Mouse (Mus musculus) embryonic facial prominence, embryonic 15.5 days (tissue): ENCODE data around the gene Cachd1. TPM values are rescaled to one million over a fixed set of nuclear protein-coding genes. Genes with fewer than 3 reads are reported as not detected.
A peak's percentile ranks its signal among the peaks of the same experiment; 100 is the strongest.

ENCODE experiments used
- ATAC-seq: fragments of 200-750 bp; cut with Nextera tagmentation; 2 replicates; pipeline ENCODE4 v1.8.0; 2017; ENCODE audit warnings: low read depth, moderate TSS enrichment; ENCODE audit not compliant: insufficient number of reproducible peaks, low FRiP score, low TSS enrichment
- H3K27ac ChIP-seq: fragments of 300-500 bp; sonication (generic); replicated peaks from 2 replicates; pipeline ENCODE4 v1.5.1; 2015; ENCODE audit warnings: mild to moderate bottlenecking, inconsistent platforms
- H3K27me3 ChIP-seq: fragments of 300-500 bp; sonication (generic); 2 replicates; pipeline ENCODE4 v1.6.1; 2015; ENCODE audit warnings: inconsistent platforms
- H3K36me3 ChIP-seq: fragments of 300-500 bp; sonication (generic); 2 replicates; pipeline ENCODE4 v1.6.1; 2015; ENCODE audit warnings: mild to moderate bottlenecking, inconsistent platforms
- H3K4me1 ChIP-seq: fragments of 300-500 bp; sonication (generic); 2 replicates; pipeline ENCODE4 v1.6.1; 2015; ENCODE audit warnings: inconsistent platforms
- H3K4me2 ChIP-seq: fragments of 300-500 bp; sonication (generic); replicated peaks from 2 replicates; pipeline ENCODE4 v1.6.1; 2015; ENCODE audit warnings: mild to moderate bottlenecking, inconsistent platforms
- H3K4me3 ChIP-seq: fragments of 300-500 bp; sonication (generic); replicated peaks from 2 replicates; pipeline ENCODE4 v1.5.1; 2015; ENCODE audit warnings: mild to moderate bottlenecking, inconsistent platforms
- H3K9ac ChIP-seq: fragments of 300-500 bp; sonication (generic); 2 replicates; pipeline ENCODE4 v1.6.1; 2015; ENCODE audit warnings: inconsistent platforms
- H3K9me3 ChIP-seq: fragments of 300-500 bp; sonication (generic); replicated peaks from 2 replicates; pipeline ENCODE4 v1.6.1; 2016; ENCODE audit warnings: inconsistent platforms
- WGBS: fragments of 180-500 bp; shearing (Covaris S2); methylation state at CpG from one replicate; pipeline ENCODE4 v1.1.7; 2015; 5-methylcytosine and 5-hydroxymethylcytosine counted together
- polyA plus RNA-seq: library from polyadenylated mRNA; unstranded; fragments of >200 nt; fragmentation: Nextera tagmentation; extraction: Ambion mirVana; gene quantifications from 2 replicates; pipeline ENCODE4 v1.2.1, GENCODE M21; 2015

Gene Cachd1
- polyA plus RNA-seq, 1 experiment from 2014 or later: 34.2 TPM

DNA sequence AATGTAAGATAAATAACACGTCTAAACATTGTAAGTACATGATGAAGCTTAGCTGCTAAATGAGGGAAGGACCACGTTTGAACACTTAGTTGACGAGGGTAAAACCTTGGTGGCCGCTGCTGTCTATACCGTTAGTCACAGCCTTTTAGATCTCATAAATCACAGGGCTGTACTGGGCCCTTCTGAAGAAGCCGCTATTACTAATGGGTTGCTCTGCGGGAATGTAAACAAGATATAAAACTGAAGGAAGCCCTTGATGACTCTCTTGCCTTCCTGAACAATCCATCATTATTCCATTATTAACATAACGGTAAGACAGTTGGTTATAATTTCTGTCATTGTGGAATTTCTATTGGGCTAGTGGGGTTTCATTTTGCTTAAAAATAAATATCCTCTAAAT lies 102.9 kb downstream of the Cachd1 start:
- no peak overlapping the region for H3K4me2 ChIP-seq
- H3K9ac ChIP-seq: no peak overlapping the region
- no peak overlapping the region for H3K4me3 ChIP-seq
- no peaks in the 10 kb centered on the region for H3K9me3 ChIP-seq
- no peak for ATAC-seq
- no peaks in the 10 kb centered on the region for H3K36me3 ChIP-seq
- no peaks in the 10 kb centered on the region for H3K27me3 ChIP-seq
- H3K4me1 ChIP-seq: peaks cover 9% of the 10 kb centered on the region
- no peak overlapping the region for H3K27ac ChIP-seq
- WGBS: 70% methylated on average over 8 of the region's 8 CpGs

- Histone ChIP-seq H3K4me1 (peaks cover 15% of the 10 kb centered on the region), H3K36me3 (no peaks in the 10 kb centered on the region), H3K27me3 (no peaks in the 10 kb centered on the region), H3K9ac (no peak overlapping the region), H3K9me3 (no peaks in the 10 kb centered on the region), H3K4me2 (no peak overlapping the region), H3K27ac (no peak overlapping the region), H3K4me3 (no peak overlapping the region)
- no peak for ATAC-seq
- 29% methylated on average over 4 of the region's 4 CpGs for WGBS
Observed at GRCm38 (mm10) chr4:100880075-100880474, 103.6 kb downstream of the Cachd1 start.

GRCm38 (mm10) chr4:100885793-100886742 lies 109.6 kb downstream of the Cachd1 start:
- Histone ChIP-seq H3K27ac (peak overlapping the region; percentile 86), H3K4me3 (no peak overlapping the region), H3K27me3 (no peaks in the 10 kb centered on the region), H3K36me3 (no peaks in the 10 kb centered on the region), H3K9ac (no peak overlapping the region), H3K9me3 (no peaks in the 10 kb centered on the region), H3K4me2 (peak overlapping the region; percentile 5), H3K4me1 (peaks cover 54% of the 10 kb centered on the region)
- peak; percentile 57; the same call in 1 of the 2 replicates for ATAC-seq
- 9% methylated on average over 19 of the region's 19 CpGs for WGBS

DNA sequence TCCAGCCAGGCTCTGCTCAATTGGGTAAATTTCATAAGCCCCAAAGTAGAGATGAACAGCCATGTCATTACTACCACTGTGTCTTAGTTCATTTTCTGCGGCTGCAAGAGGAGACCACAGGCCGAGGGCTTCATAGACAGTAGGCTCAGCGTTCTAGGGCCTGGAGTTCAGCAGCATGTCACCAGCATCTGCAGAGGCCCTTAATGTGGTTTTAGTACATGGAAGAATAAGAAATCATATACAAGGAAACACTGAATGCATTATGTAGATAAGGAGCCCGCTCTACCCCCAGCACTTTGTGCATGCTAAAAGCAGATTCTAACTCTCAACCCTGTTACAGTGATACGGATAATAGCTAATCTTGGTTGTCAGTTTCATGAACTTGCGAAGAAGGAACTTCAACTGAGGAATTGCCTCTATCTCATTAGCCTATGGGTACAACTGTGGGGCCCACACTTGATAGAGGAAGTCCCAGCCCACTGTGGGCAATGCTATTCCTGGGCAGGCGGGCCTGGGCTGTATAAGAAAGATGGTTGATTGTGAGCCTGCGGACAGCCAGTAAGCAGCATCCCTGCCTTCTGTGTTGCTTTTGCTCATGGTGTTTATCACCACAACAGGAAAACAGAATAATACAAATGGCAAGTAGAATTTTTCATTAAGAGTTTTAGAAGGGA lies 110.4 kb downstream of the Cachd1 start:
- no peaks in the 10 kb centered on the region for H3K9me3 ChIP-seq
- 51% methylated on average over 8 of the region's 8 CpGs for WGBS
- H3K27ac ChIP-seq: peak overlapping the region; percentile 86
- H3K27me3 ChIP-seq: no peaks in the 10 kb centered on the region
- H3K4me3 ChIP-seq: no peak overlapping the region
- H3K4me2 ChIP-seq: no peak overlapping the region
- H3K4me1 ChIP-seq: peaks cover 54% of the 10 kb centered on the region
- ATAC-seq: no peak
- no peaks in the 10 kb centered on the region for H3K36me3 ChIP-seq
- H3K9ac ChIP-seq: no peak overlapping the region

DNA sequence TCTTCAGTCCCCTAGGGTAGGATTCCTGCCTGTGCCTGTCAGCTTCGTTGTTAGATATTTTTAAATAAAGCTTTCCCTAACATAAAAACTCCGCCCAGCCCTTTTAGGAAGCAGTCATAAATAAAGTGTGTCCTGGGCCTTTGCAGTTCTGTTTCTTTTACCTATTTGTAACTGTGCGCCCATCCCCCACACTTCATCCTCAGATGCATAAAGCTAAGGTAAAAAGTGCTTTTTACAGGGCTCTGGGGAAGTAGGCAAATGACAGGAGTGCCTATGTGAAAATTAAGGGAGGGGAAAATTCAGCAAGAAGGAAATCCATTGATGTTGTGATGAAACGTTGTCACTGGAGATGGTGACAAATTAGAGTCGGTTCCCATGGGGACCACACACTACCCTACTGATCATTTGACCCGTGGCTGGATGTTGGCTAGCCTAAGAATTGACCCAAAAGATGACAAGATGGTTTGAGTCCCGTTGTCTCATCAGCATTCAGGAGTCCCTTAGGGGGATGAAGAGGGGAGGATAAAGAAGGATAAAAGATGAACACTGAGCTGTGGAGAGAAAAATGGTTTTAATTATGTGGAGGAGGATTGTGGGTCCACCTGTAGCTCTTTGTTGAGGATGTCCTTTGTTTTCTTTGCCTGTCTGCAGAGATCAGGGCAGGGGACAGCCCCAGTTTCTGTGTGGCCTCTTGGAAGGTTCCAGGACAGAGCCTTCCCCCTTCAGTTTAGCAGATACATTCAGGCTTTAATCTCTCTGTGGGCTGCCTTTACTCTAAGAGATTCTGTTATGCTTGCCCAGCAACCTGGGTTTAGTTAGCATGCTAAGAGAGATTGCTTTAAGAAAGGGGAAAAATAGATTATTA lies 113.9 kb downstream of the Cachd1 start:
- no peak for ATAC-seq
- no peak overlapping the region for H3K4me3 ChIP-seq
- no peak overlapping the region for H3K4me2 ChIP-seq
- H3K9ac ChIP-seq: no peak overlapping the region
- no peaks in the 10 kb centered on the region for H3K36me3 ChIP-seq
- 31% methylated on average over 7 of the region's 7 CpGs for WGBS
- H3K27me3 ChIP-seq: no peaks in the 10 kb centered on the region
- H3K4me1 ChIP-seq: peaks cover 46% of the 10 kb centered on the region
- no peaks in the 10 kb centered on the region for H3K9me3 ChIP-seq
- H3K27ac ChIP-seq: no peak overlapping the region

DNA sequence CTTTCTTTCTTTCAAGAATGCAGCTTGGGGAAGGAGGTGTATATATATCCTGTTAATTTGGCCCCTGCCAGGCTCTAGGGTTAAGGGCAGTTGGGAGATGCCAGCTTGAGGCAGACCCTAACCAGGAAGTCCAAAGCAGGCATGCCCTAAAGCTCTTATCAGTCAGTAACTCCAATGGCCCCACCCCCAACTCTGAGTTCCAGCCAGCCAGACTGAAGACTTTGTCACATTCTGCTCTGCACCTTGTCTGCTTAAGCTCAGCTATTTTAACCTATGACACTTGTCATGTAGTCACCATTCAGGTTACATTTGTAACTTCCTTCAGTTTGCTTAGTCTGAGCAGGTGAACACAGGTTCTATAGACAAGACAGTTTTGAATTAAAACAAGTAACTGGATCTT lies 117.3 kb downstream of the Cachd1 start:
- no peak for ATAC-seq
- H3K9me3 ChIP-seq: no peaks in the 10 kb centered on the region
- peaks cover 18% of the 10 kb centered on the region for H3K4me1 ChIP-seq

DNA sequence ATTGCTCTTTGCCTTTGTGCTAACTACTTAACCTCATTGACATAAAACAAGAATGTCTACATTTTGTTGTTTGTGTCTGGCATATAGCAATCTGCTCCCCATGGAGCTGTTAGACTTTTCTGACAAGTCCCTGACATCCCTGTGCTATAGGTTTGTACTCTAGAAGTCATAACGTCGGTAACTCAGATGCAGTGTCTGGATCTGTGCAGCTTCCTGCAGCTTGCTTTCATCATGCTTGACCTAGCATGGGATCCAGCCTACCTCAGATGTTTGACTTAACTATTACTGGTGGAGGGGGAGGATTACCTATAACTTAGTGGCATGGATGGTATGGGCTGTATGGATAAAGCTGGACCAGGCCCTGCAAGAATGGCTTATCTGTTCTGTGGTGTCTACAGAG lies 117.7 kb downstream of the Cachd1 start:
- H3K9ac ChIP-seq: no peak overlapping the region
- no peak for ATAC-seq
- no peaks in the 10 kb centered on the region for H3K27me3 ChIP-seq
- peaks cover 15% of the 10 kb centered on the region for H3K4me1 ChIP-seq
- peaks cover 10% of the 10 kb centered on the region; the same call in 1 of the 2 replicates for H3K36me3 ChIP-seq
- WGBS: 62% methylated on average over 2 of the region's 2 CpGs
- no peaks in the 10 kb centered on the region for H3K9me3 ChIP-seq
- no peak overlapping the region for H3K27ac ChIP-seq
- no peak overlapping the region for H3K4me2 ChIP-seq
- H3K4me3 ChIP-seq: no peak overlapping the region

More for the DNA sequence above, 117.3 kb downstream of the Cachd1 start:
- peaks cover 6% of the 10 kb centered on the region; the same call in 1 of the 2 replicates for H3K36me3 ChIP-seq
- H3K27me3 ChIP-seq: no peaks in the 10 kb centered on the region
- no peak overlapping the region for H3K27ac ChIP-seq
- H3K4me3 ChIP-seq: no peak overlapping the region
- no peak overlapping the region for H3K9ac ChIP-seq
- H3K4me2 ChIP-seq: no peak overlapping the region

GRCm38 (mm10) chr4:100896260-100897010 lies 120.0 kb downstream of the Cachd1 start:
- no peaks in the 10 kb centered on the region for H3K9me3 ChIP-seq
- H3K4me3 ChIP-seq: no peak overlapping the region
- peaks cover 10% of the 10 kb centered on the region; the same call in 1 of the 2 replicates for H3K36me3 ChIP-seq
- H3K4me2 ChIP-seq: no peak overlapping the region
- no peaks in the 10 kb centered on the region for H3K27me3 ChIP-seq
- no peak overlapping the region for H3K9ac ChIP-seq
- 78% methylated on average over 8 of the region's 8 CpGs for WGBS
- H3K27ac ChIP-seq: no peak overlapping the region
- no peaks in the 10 kb centered on the region; the same call in 1 of the 2 replicates for H3K4me1 ChIP-seq
- no peak for ATAC-seq

DNA sequence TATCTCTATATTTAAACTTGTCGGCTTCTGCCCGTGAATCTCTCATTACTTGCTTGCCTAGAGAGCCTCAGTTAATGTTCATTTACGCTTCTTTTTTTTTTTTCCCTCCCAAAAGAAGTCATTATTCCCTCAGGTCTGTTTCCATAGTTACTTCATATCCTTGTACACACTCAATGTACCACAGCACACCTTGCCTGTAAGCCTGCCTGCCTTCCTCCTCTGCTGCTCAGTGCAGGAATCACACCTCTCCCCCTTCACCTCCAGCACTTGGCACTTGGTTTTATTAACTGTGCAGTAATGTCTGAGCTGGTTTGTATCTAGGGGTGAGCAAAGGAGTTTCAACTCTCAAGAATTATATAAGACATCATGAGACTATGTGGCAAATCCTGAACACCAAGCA lies 121.5 kb downstream of the Cachd1 start:
- H3K27ac ChIP-seq: no peak overlapping the region
- H3K4me3 ChIP-seq: no peak overlapping the region
- peaks cover 10% of the 10 kb centered on the region; the same call in 1 of the 2 replicates for H3K36me3 ChIP-seq
- no peak overlapping the region for H3K9ac ChIP-seq
- H3K9me3 ChIP-seq: no peaks in the 10 kb centered on the region
- H3K4me2 ChIP-seq: no peak overlapping the region
- no peaks in the 10 kb centered on the region for H3K27me3 ChIP-seq
- 88% methylated on average over 3 of the region's 3 CpGs for WGBS
- no peaks in the 10 kb centered on the region; the same call in 1 of the 2 replicates for H3K4me1 ChIP-seq
- ATAC-seq: no peak

GRCm38 (mm10) chr4:100909694-100910340 lies 133.3 kb downstream of the Cachd1 start:
- H3K4me2 ChIP-seq: no peak overlapping the region
- WGBS: 43% methylated on average over 9 of the region's 9 CpGs
- peak; percentile 73; the same call in 1 of the 2 replicates for ATAC-seq
- H3K27ac ChIP-seq: peak overlapping the region; percentile 44; the same call in 1 of the 2 replicates
- no peaks in the 10 kb centered on the region for H3K9me3 ChIP-seq
- no peak overlapping the region for H3K9ac ChIP-seq
- H3K36me3 ChIP-seq: no peaks in the 10 kb centered on the region
- H3K4me3 ChIP-seq: no peak overlapping the region
- peaks cover 17% of the 10 kb centered on the region; the same call in 1 of the 2 replicates for H3K4me1 ChIP-seq
- no peaks in the 10 kb centered on the region for H3K27me3 ChIP-seq
